Mouse (Mus musculus): ENCODE measurements at regions not wholly inside any gene's neighbourhood (a gene's known extent, or its start where the extent isn't known, plus 50 kb on each side); places are given as distances from the start of the nearest gene placed in this dataset.
"Not testable (repeated sequence)": the region's sequence is repeated elsewhere in the genome, so short reads cannot be mapped to it uniquely, and the experiment has no call there.

- DNase-seq = no peak
- intact Hi-C loops (cut with DNase I) = loop anchor here (10.0 kb wide), 1 partner anchor 863 kb away; the partner anchor contains the start of gene Tent5a
Observed at GRCm38 (mm10) chr9:84461441-84461840, 536.5 kb downstream of the Bckdhb start.

GRCm38 (mm10) chr9:84466741-84467140 lies 541.8 kb downstream of the Bckdhb start:
- DNase-seq = peak in 1 of 2 experiments; percentile 9
- intact Hi-C loops (cut with DNase I) = loop anchor here (1.0 to 10.0 kb wide), 2 partner anchors 12 to 858 kb away; partner anchors contain the start of gene Tent5a

GRCm38 (mm10) chr9:84472696-84473095 lies 547.8 kb downstream of the Bckdhb start:
- DNase-seq = peak; percentile 26 to 45
- intact Hi-C loops (cut with DNase I) = no loop called here

GRCm38 (mm10) chr9:84475906-84476305 lies 551.0 kb downstream of the Bckdhb start:
- DNase-seq = no peak
- intact Hi-C loops (cut with DNase I) = no loop called here

GRCm38 (mm10) chr9:84499507-84499906 lies 574.6 kb downstream of the Bckdhb start:
- intact Hi-C loops (cut with DNase I) = no loop called here
- DNase-seq = no peak

- DNase-seq; intact Hi-C loops (cut with DNase I): not testable (repeated sequence)
Observed at GRCm38 (mm10) chr9:84502981-84503380, 578.0 kb downstream of the Bckdhb start.

GRCm38 (mm10) chr9:84517064-84517463 lies 592.1 kb downstream of the Bckdhb start:
- no peak for DNase-seq

GRCm38 (mm10) chr9:84545431-84545830 lies 620.5 kb downstream of the Bckdhb start:
- no peak for DNase-seq
- intact Hi-C loops (cut with DNase I) = no loop called here

More at GRCm38 (mm10) chr9:84517064-84517463, 592.1 kb downstream of the Bckdhb start:
- intact Hi-C loops (cut with DNase I) = no loop called here

- intact Hi-C loops (cut with DNase I) = no loop called here
- DNase-seq = no peak
Observed at GRCm38 (mm10) chr9:84548012-84548660, 623.2 kb downstream of the Bckdhb start.

GRCm38 (mm10) chr9:84555237-84555636 lies 630.3 kb downstream of the Bckdhb start:
- DNase-seq = no peak
- intact Hi-C loops (cut with DNase I) = no loop called here

GRCm38 (mm10) chr9:84556261-84556844 lies 631.4 kb downstream of the Bckdhb start:
- intact Hi-C loops (cut with DNase I) = no loop called here
- DNase-seq = no peak

GRCm38 (mm10) chr9:84558346-84558745 lies 633.4 kb downstream of the Bckdhb start:
- intact Hi-C loops (cut with DNase I) = no loop called here
- DNase-seq = no peak

GRCm38 (mm10) chr9:84569533-84569932 lies 644.6 kb downstream of the Bckdhb start:
- intact Hi-C loops (cut with DNase I) = no loop called here
- no peak for DNase-seq

GRCm38 (mm10) chr9:84577781-84578180 lies 652.8 kb downstream of the Bckdhb start:
- intact Hi-C loops (cut with DNase I) = no loop called here
- DNase-seq = no peak

- intact Hi-C loops (cut with DNase I) = no loop called here
- no peak for DNase-seq
Observed at GRCm38 (mm10) chr9:84587791-84588190, 662.8 kb downstream of the Bckdhb start.

- DNase-seq = no peak
- intact Hi-C loops (cut with DNase I) = no loop called here
Observed at GRCm38 (mm10) chr9:84594724-84595123, 669.8 kb downstream of the Bckdhb start.
